Mouse (Mus musculus) lung, postnatal 10 days (tissue): ENCODE data around the gene Slamf6.

Experiments used
- DNase-seq: peaks from one replicate; pipeline ENCODE4 v3.0.0; 2021

Slamf6 gene

DNA sequence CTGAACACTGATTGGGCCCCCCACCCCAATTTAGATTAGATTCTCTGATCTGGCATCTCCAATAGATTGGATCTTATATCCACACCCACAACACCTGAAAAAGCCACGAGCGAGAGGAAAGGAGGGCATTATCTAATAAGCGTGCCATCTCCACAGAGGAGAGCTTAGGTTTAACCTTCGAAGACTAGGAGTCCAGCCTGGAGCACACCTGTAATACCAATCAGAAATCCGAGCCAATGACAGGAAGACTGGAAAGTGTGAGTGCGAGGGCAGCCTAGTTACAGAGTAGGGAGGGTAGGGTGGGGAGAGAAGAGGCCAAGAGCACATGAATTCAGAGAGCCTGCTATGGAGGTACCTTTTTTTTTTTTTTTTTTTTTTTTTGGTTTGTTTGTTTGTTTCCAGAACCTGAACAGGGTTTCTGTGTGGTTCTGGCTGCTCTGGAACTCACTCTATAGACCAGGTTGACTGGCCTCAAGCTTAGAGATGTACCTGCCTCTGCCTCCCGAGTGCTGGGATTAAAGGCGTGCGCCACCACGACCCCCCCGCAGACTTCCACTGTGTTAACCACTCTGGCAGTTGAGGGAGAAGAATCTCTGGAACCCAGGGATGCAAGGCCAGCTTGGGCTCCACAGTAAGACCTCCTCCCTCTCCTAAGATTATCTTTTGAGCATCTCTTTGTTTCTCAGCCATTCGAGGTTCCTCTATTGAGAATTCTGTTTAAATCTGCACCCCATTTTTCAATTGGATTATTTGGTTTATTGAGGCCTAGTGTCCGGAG is 81.7 kb downstream of the Slamf6 start:
- DNase-seq = no peak

DNA sequence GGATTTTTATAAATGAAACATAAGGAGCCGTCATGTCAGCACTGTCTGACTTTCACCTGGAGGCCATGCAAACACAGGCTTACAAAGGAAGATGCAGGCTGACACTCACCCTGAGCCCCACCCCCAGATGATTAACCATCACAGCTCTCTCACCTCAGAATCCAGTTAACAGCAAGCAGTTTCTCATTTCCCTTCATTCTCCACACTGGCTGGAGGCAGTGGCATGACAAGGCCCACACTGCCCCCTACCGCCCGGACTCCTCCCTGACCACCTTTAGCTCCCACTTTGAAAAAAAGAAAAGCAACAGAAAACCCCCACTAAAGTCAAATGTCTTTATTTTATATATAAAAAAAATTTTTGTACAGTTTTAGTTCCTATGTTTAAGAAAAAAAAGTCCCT is 83.3 kb downstream of the Slamf6 start:
- peak; percentile 73 for DNase-seq

DNA sequence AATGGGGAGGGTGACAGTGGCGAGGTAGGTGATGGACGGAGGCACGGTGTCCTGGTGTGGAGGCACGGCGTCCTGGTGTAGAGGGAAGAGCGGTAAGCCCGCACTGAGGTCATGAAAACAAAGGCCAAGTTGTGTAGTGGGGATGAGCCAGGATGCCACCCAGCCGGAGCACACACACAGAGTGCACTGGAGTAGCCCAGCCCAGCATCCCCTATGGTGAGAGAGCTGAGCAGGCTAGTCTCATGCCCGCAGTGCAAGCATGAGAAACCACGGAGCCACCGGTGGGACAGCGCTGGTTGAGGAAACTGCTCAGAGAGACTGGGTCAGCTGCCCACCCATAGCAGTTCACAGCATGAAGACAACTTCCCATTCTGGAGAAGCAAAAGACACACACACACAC is 84.3 kb downstream of the Slamf6 start:
- DNase-seq = no peak
